Mouse (Mus musculus): Measurements from ENCODE around the gene Vcan.

GRCm38 (mm10) chr13:89607399-89607798 is 134.9 kb downstream of the Vcan start:
- TF ChIP-seq POLR2A (IDR thresholded peaks at IDR 0.05; ENCODE audit: low read depth, low read length) (no peak), CTCF (conservative IDR thresholded peaks at IDR 0.05; ENCODE audit: insufficient read depth, insufficient read length, low read depth, low read length) (no peak)
